Mouse (Mus musculus) liver, embryonic 14.5 days (tissue): ENCODE data around the gene Snrpa1.

Experiments used
- CTCF ChIP-seq: IDR thresholded peaks from 2 replicates; pipeline ENCODE4 v1.5.1; 2016; ENCODE audit warnings: antibody characterized with exemption, low read depth, control low read depth
- EP300 ChIP-seq: IDR thresholded peaks from 2 replicates; pipeline ENCODE4 v1.6.1; 2016; ENCODE audit warnings: antibody characterized with exemption, low read depth

DNA sequence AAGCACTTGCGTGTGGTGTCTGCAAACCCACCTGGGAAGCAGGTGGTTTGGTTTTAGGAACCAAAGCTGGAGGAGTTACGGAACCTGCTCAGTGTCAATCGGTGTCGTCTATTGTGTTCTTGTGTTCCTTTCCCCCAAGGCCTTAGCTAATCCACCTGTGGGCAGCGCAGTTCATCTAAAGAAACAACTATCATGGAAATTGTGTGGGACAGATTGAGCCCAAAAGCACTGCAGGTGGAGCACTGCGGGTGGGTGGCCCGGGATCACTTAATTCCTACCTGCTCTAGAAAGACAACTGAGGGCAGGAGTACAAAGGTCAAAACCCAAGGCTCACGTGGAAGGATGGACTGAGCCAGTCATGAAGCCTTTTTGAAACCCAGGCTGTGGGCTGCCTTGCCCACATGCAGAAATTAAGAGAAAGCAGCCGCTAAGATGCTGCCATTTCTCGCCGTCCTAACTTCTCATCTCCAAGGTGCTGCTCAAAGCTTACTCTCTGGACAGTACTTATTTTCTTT lies 31.9 kb downstream of the Snrpa1 start:
- no peak for TF ChIP-seq CTCF
- TF ChIP-seq EP300: no peak
